Mouse (Mus musculus): ENCODE measurements around the gene Slc27a1. TPM values are rescaled to one million over a fixed set of nuclear protein-coding genes. Genes with fewer than 3 reads are reported as not detected.

Slc27a1 gene
- polyA plus RNA-seq, 1 experiment, result 146 TPM

DNA sequence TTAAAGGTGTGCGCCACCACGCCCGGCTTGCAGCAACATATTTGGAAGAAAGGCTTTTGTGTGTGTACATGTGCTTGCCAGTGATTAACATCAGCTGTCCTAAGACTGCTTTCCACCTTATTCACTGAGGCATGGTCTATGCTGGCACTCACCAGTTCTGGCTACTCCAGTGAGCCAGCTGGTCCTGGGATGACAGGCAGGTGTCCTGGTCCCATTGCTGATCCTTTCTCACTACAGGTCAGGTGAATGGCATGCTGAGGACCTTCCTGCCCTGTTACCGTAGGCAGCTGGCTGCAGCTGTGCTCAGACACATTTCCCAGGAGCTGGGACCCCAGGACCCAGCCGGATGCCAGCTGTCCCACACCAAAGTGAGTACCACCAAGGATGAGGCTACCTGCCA, 30.2 kb downstream of the Slc27a1 start:
- Histone ChIP-seq H3K27me3 (replicated peaks; ENCODE audit: control insufficient read depth, insufficient read depth, low read length) (no peaks in the 10 kb centered on the region), H3K27ac (ENCODE audit: insufficient read depth, low read depth, low read length) (no peak overlapping the region), H3K36me3 (ENCODE audit: control insufficient read depth, insufficient read depth, low read length) (no peaks in the 10 kb centered on the region), H3K4me1 (ENCODE audit: control insufficient read depth, insufficient read depth, low read length) (peaks cover 11% of the 10 kb centered on the region; the same call in 1 of the 2 replicates), H3K4me3 (ENCODE audit: insufficient read depth, low read depth, low read length) (no peak overlapping the region)
- no peak for DNase-seq
- TF ChIP-seq POLR2A (IDR thresholded peaks at IDR 0.05; ENCODE audit: low read depth, low read length), result no peak
- 92% methylated on average over 5 of the region's 5 CpGs for WGBS

DNA sequence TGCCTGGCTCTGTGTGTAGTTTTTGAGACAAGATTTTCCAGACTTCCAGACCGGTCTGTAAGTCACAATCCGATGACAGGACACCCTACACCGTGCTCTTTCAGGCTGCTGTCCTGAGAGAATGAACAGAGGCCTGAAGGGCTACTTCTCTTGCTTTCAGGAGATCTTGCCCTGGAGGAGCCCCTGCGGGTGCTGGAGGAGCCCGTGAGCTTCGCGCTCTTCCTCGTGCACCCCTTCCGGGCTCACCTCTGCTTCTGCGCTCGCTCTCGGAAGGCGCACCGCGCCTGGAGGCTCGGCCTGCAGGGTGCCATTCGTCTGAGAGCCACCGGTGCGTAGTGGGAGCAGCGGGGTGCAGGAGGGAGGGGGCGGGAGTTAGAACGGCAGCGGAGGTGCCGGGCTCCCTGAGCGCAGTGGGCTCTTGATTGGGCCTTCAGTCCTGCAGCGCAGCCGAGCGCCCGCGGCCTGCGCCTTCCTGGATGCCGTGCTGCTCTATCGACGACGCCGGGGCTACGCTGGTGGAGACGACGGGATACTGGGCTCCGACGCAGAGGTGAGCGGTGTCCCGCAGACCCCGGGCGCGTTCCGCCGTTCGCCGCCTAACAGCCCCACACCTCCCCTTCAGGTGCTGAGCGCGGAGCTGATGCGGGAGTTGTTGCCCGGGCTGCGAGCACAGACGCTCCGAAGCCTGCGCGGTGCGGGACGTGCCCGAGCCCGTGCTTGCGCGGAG, 33.4 kb downstream of the Slc27a1 start:
- Histone ChIP-seq H3K36me3 (ENCODE audit: control insufficient read depth, insufficient read depth, low read length) (no peaks in the 10 kb centered on the region), H3K27me3 (replicated peaks; ENCODE audit: control insufficient read depth, insufficient read depth, low read length) (no peaks in the 10 kb centered on the region), H3K4me3 (ENCODE audit: insufficient read depth, low read depth, low read length) (no peak overlapping the region), H3K27ac (ENCODE audit: insufficient read depth, low read depth, low read length) (no peak overlapping the region), H3K4me1 (ENCODE audit: control insufficient read depth, insufficient read depth, low read length) (peaks cover 7% of the 10 kb centered on the region; the same call in 1 of the 2 replicates)
- DNase-seq, result no peak
- TF ChIP-seq CTCF (conservative IDR thresholded peaks at IDR 0.05; ENCODE audit: insufficient read depth, insufficient read length, low read depth, low read length) (no peak), POLR2A (IDR thresholded peaks at IDR 0.05; ENCODE audit: low read depth, low read length) (no peak)
- WGBS, result 14% methylated on average over 65 of the region's 65 CpGs

GRCm38 (mm10) chr8:71602666-71603334, 34.1 kb downstream of the Slc27a1 start:
- Histone ChIP-seq H3K4me1 (ENCODE audit: control insufficient read depth, insufficient read depth, low read length) (peaks cover 7% of the 10 kb centered on the region; the same call in 1 of the 2 replicates), H3K27me3 (replicated peaks; ENCODE audit: control insufficient read depth, insufficient read depth, low read length) (no peaks in the 10 kb centered on the region), H3K4me3 (ENCODE audit: insufficient read depth, low read depth, low read length) (peak overlapping the region; percentile 25), H3K36me3 (ENCODE audit: control insufficient read depth, insufficient read depth, low read length) (no peaks in the 10 kb centered on the region), H3K27ac (ENCODE audit: insufficient read depth, low read depth, low read length) (no peak overlapping the region)
- TF ChIP-seq POLR2A (IDR thresholded peaks at IDR 0.05; ENCODE audit: low read depth, low read length) (no peak), CTCF (conservative IDR thresholded peaks at IDR 0.05; ENCODE audit: insufficient read depth, insufficient read length, low read depth, low read length) (no peak)
- peak; percentile 94 for DNase-seq
- 3% methylated on average over 32 of the region's 32 CpGs for WGBS

- H3K4me3 ChIP-seq (ENCODE audit: insufficient read depth, low read depth, low read length), result no peak overlapping the region
- 80% methylated on average over 7 of the region's 7 CpGs for WGBS
- TF ChIP-seq POLR2A (IDR thresholded peaks at IDR 0.05; ENCODE audit: low read depth, low read length) (no peak), CTCF (conservative IDR thresholded peaks at IDR 0.05; ENCODE audit: insufficient read depth, insufficient read length, low read depth, low read length) (no peak)
- no peaks in the 10 kb centered on the region for H3K27me3 ChIP-seq (replicated peaks; ENCODE audit: control insufficient read depth, insufficient read depth, low read length)
- H3K27ac ChIP-seq (ENCODE audit: insufficient read depth, low read depth, low read length), result no peak overlapping the region
- H3K36me3 ChIP-seq (ENCODE audit: control insufficient read depth, insufficient read depth, low read length), result no peaks in the 10 kb centered on the region
- peaks cover 7% of the 10 kb centered on the region; the same call in 1 of the 2 replicates for H3K4me1 ChIP-seq (ENCODE audit: control insufficient read depth, insufficient read depth, low read length)
- no peak for DNase-seq
Measured at GRCm38 (mm10) chr8:71604021-71604420, 35.3 kb downstream of the Slc27a1 start.

DNA sequence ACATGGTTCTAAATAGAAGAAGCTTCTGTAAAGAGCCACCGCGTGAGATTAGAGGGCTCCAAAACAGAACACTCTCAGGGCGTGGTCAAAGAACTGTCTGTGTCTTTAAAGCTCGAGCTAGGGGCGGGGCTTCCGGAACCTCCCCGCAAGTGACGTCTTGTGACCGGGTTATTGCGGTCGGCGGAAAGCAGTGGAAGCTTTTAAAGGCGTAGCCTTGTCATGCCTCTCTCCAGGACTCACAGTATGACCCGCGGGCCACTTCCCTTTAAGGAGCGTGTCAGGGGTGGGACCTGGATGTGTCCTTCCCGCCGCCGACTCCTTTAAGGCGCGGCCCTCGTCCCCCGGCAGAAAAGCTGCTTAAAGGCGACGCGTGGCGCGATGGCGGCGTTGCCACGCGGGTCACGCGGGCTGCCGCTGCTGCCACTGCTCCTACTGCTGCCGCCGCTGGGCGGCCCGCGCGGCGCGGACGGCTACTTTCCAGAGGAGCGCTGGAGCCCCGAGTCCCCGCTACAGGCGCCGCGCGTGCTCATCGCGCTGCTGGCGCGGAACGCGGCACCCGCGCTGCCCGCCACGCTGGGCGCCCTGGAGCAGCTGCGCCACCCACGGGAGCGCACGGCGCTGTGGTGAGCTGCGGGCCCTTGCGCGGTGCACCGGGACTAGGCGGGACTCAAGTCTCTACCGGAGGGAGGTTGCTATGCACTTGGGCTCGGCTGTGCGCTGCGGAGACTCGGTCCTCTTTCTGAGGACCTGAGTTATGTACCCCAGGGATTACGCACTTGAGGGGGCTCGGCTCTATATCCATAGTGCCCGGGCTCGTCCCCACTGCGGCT, 42.4 kb downstream of the Slc27a1 start, which contains the start of gene Colgalt1:
Gene Colgalt1, plus strand, starts transcription at position 177 of the 830 bp plus-strand sequence.
- H3K27ac ChIP-seq (ENCODE audit: insufficient read depth, low read depth, low read length), result peak within 1 kb of the TSS; percentile 29
- TF ChIP-seq CTCF (conservative IDR thresholded peaks at IDR 0.05; ENCODE audit: insufficient read depth, insufficient read length, low read depth, low read length) (no peak), POLR2A (IDR thresholded peaks at IDR 0.05; ENCODE audit: low read depth, low read length) (no peak)
- peak; percentile 99 for DNase-seq
- H3K27me3 ChIP-seq (replicated peaks; ENCODE audit: control insufficient read depth, insufficient read depth, low read length), result no peaks in the 10 kb centered on the region
- no peaks in the 10 kb centered on the region for H3K36me3 ChIP-seq (ENCODE audit: control insufficient read depth, insufficient read depth, low read length)
- peak within 1 kb of the TSS; percentile 85 for H3K4me3 ChIP-seq (ENCODE audit: insufficient read depth, low read depth, low read length)
- H3K4me1 ChIP-seq (ENCODE audit: control insufficient read depth, insufficient read depth, low read length), result peaks cover 7% of the 10 kb centered on the region; the same call in 1 of the 2 replicates
- WGBS, result under 1% methylated on average over 82 of the region's 82 CpGs

DNA sequence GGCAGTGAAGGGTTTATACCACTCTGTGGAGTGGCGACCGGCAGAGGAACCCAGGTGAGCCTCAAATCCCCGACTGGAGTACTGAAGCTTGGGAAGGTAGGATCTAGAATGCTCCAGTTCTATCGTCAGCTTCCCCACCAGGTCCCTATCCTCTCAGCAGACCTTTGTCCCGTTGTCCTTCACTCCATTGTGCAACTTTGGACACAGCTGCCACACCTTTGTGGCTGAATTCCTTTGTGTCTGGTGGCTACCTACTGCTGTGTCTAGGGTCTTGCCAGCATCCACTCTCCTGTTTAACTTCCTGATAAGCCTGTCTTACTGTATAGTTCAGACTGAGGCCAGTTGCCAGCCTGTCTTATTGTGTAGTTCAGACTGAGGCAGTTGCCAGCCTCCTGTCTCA, 43.5 kb downstream of the Slc27a1 start:
- TF ChIP-seq POLR2A (IDR thresholded peaks at IDR 0.05; ENCODE audit: low read depth, low read length), result no peak
- no peak for TF ChIP-seq CTCF (conservative IDR thresholded peaks at IDR 0.05; ENCODE audit: insufficient read depth, insufficient read length, low read depth, low read length)
- Histone ChIP-seq H3K27ac (ENCODE audit: insufficient read depth, low read depth, low read length) (no peak overlapping the region), H3K36me3 (ENCODE audit: control insufficient read depth, insufficient read depth, low read length) (no peaks in the 10 kb centered on the region), H3K4me3 (ENCODE audit: insufficient read depth, low read depth, low read length) (peak overlapping the region; percentile 85), H3K27me3 (replicated peaks; ENCODE audit: control insufficient read depth, insufficient read depth, low read length) (no peaks in the 10 kb centered on the region), H3K4me1 (ENCODE audit: control insufficient read depth, insufficient read depth, low read length) (peaks cover 7% of the 10 kb centered on the region; the same call in 1 of the 2 replicates)
- no peak for DNase-seq
- WGBS, result 35% methylated on average over 5 of the region's 5 CpGs
